Mouse (Mus musculus) limb, embryonic 15.5 days (tissue): ENCODE data around the gene Fcgr1. TPM values are rescaled to one million over a fixed set of nuclear protein-coding genes. Genes with fewer than 3 reads are reported as not detected.
"Not testable (repeated sequence)": the region's sequence is repeated elsewhere in the genome, so short reads cannot be mapped to it uniquely, and the experiment has no call there.

Experiments used
- ATAC-seq: fragments of 200-750 bp; cut with Nextera tagmentation; 2 replicates; pipeline ENCODE4 v1.8.0; 2017; ENCODE audit warnings: low read depth, moderate TSS enrichment; ENCODE audit not compliant: insufficient number of reproducible peaks, low FRiP score, low TSS enrichment
- H3K27ac ChIP-seq: fragments of 300-500 bp; sonication (generic); 2 replicates; pipeline ENCODE4 v1.5.1; 2015; ENCODE audit warnings: moderate library complexity, mild to moderate bottlenecking, inconsistent platforms
- H3K27me3 ChIP-seq: fragments of 300-500 bp; sonication (generic); 2 replicates; pipeline ENCODE4 v1.6.1; 2015; ENCODE audit warnings: inconsistent platforms
- H3K36me3 ChIP-seq: fragments of 300-500 bp; sonication (generic); 2 replicates; pipeline ENCODE4 v1.6.1; 2015; ENCODE audit warnings: inconsistent platforms
- H3K4me1 ChIP-seq: fragments of 300-500 bp; sonication (generic); 2 replicates; pipeline ENCODE4 v1.6.1; 2015; ENCODE audit warnings: inconsistent platforms
- H3K4me2 ChIP-seq: fragments of 300-500 bp; sonication (generic); 2 replicates; pipeline ENCODE4 v1.6.1; 2015; ENCODE audit warnings: mild to moderate bottlenecking, inconsistent platforms
- H3K4me3 ChIP-seq: fragments of 300-500 bp; sonication (generic); 2 replicates; pipeline ENCODE4 v1.5.1; 2015; ENCODE audit warnings: mild to moderate bottlenecking, inconsistent platforms
- H3K9ac ChIP-seq: fragments of 300-500 bp; sonication (generic); 2 replicates; pipeline ENCODE4 v1.6.1; 2015; ENCODE audit warnings: inconsistent platforms
- H3K9me3 ChIP-seq: fragments of 300-500 bp; sonication (generic); 2 replicates; pipeline ENCODE4 v1.6.1; 2016; ENCODE audit warnings: inconsistent platforms
- WGBS: fragments of 180-500 bp; shearing (Covaris S2); methylation state at CpG from one replicate; pipeline ENCODE4 v1.1.7; 2015; 5-methylcytosine and 5-hydroxymethylcytosine counted together
- polyA plus RNA-seq: library from polyadenylated mRNA; unstranded; fragments of >200 nt; fragmentation: Nextera tagmentation; extraction: Ambion mirVana; gene quantifications from 2 replicates; pipeline ENCODE4 v1.2.1, GENCODE M21; 2015

Gene Fcgr1
- polyA plus RNA-seq, 1 experiment from 2014 or later, result 2.6 TPM

DNA sequence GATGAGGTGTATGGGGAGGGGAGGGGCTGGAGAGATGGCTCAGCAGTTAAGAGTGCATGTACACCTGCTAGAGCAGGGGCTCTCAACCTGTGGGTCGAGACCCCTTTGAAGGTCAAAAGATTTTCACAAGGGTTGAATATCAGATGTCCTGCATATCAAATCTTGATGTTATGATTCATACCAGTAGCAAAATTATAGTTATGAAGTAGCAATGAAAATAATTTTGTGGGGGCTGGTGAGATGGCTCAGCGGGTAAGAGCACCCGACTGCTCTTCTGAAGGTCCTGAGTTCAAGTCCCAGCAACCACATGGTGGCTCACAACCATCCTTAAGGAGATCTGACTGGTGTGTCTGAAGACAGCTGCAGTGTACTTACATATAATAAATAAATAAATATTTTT, 3.0 kb downstream of the Fcgr1 start:
- 92% methylated on average over 3 of the region's 3 CpGs for WGBS
- not testable (repeated sequence) for H3K4me2 ChIP-seq, H3K4me3 ChIP-seq, ATAC-seq, H3K9me3 ChIP-seq, H3K27ac ChIP-seq, H3K4me1 ChIP-seq, H3K9ac ChIP-seq, H3K27me3 ChIP-seq, H3K36me3 ChIP-seq

DNA sequence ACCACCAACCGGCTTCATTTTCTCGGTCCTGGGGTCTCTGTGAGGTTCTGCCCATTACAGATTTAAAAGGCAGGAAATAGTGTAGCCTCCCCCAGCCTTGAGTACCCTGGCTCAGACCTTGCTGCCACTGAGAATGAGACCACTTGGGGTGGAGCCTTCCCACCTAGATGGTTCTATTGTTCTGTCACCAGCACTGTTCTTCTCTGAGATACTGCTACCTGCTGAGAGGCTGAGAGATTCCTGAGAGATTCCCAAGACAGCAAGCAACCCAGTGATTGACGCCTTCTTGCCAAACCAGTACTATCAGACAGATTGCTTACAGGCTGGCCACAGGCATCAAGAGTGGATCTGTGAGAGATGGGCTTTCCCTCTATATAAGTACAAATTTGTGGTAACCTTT, 4.6 kb downstream of the Fcgr1 start:
- Histone ChIP-seq H3K4me3 (no peak overlapping the region), H3K4me1 (no peaks in the 10 kb centered on the region), H3K4me2 (no peak overlapping the region), H3K9ac (no peak overlapping the region), H3K9me3 (no peaks in the 10 kb centered on the region), H3K27me3 (0 out of 2 replicates have a peak, but pooled peaks cover 2% of the 10 kb centered on the region), H3K36me3 (no peaks in the 10 kb centered on the region), H3K27ac (no peak overlapping the region)
- ATAC-seq, result no peak
- 66% methylated on average over 3 of the region's 3 CpGs for WGBS

DNA sequence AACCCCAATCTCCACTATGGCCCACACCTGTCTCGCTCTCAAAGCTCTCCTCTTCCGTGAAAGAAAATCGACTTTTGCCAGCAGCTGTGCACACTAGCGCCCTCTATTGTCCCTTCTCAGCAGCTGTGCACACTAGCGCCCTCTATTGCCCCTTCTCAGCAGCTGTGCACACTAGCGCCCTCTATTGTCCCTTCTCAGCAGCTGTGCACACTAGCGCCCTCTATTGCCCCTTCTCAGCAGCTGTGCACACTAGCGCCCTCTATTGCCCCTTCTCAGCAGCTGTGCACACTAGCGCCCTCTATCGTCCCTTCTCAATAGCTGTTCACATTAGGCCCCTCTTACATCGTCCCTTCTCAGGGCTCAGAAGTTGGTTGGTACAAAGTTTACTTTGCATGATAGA, 6.4 kb downstream of the Fcgr1 start:
- not testable (repeated sequence) for H3K4me3 ChIP-seq, ATAC-seq, H3K27ac ChIP-seq, H3K36me3 ChIP-seq, H3K9me3 ChIP-seq, H3K9ac ChIP-seq, H3K4me2 ChIP-seq, H3K27me3 ChIP-seq, H3K4me1 ChIP-seq
- 90% methylated on average over 11 of the region's 11 CpGs for WGBS

DNA sequence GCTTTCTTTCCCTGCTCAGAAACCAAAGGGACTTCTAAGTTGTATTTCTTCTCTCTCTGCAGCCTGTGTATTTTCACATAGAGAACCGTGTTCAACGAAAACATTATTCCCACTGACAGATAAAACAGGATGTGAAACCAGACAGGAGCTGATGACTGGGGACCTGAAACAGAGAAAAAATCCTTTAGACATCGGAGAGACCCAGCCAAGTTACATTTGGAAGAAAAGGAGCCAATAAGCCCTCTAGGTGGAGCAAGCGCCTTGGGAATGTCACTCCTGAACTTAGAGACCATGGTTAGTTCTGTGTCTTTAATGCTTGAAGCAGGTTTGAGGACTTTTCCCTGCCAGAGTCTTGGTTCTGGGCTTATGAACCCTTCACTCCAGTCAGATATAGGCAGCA, 9.3 kb downstream of the Fcgr1 start:
- 21% methylated on average over 4 of the region's 4 CpGs for WGBS
- H3K4me2 ChIP-seq, result 0 out of 2 replicates have a peak overlapping the region, but pooled peaks have one; percentile 5
- peaks cover 13% of the 10 kb centered on the region; the same call in 1 of the 2 replicates for H3K27me3 ChIP-seq
- H3K27ac ChIP-seq, result no peak overlapping the region
- H3K4me3 ChIP-seq, result no peak overlapping the region
- no peaks in the 10 kb centered on the region for H3K9me3 ChIP-seq
- no peaks in the 10 kb centered on the region for H3K36me3 ChIP-seq
- H3K9ac ChIP-seq, result no peak overlapping the region
- no peaks in the 10 kb centered on the region for H3K4me1 ChIP-seq
- ATAC-seq, result no peak

DNA sequence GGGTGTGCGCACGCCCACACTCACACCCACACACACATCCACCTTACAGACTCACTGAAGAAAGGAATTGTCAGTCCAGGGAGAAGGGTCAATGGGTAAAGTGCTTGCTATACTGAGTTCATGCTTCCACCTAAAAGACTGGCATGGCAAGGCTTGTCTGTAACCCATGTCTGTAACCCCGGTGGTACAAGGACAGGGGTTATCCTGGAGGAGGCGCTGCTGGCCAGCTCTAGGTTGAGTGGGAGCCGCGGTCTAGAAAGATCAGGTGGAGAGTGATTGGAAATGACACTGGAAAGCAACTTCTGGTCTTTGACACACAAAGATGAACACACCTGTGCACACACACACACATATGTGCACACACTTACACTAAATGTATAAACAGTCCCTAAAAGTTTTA, 13.1 kb downstream of the Fcgr1 start:
- Histone ChIP-seq H3K4me3 (no peak overlapping the region), H3K9ac (no peak overlapping the region), H3K4me2 (no peak overlapping the region), H3K9me3 (no peaks in the 10 kb centered on the region), H3K36me3 (no peaks in the 10 kb centered on the region), H3K27ac (no peak overlapping the region), H3K27me3 (peaks cover 13% of the 10 kb centered on the region; the same call in 1 of the 2 replicates), H3K4me1 (peaks cover 4% of the 10 kb centered on the region; the same call in 1 of the 2 replicates)
- 54% methylated on average over 6 of the region's 6 CpGs for WGBS
- no peak for ATAC-seq

DNA sequence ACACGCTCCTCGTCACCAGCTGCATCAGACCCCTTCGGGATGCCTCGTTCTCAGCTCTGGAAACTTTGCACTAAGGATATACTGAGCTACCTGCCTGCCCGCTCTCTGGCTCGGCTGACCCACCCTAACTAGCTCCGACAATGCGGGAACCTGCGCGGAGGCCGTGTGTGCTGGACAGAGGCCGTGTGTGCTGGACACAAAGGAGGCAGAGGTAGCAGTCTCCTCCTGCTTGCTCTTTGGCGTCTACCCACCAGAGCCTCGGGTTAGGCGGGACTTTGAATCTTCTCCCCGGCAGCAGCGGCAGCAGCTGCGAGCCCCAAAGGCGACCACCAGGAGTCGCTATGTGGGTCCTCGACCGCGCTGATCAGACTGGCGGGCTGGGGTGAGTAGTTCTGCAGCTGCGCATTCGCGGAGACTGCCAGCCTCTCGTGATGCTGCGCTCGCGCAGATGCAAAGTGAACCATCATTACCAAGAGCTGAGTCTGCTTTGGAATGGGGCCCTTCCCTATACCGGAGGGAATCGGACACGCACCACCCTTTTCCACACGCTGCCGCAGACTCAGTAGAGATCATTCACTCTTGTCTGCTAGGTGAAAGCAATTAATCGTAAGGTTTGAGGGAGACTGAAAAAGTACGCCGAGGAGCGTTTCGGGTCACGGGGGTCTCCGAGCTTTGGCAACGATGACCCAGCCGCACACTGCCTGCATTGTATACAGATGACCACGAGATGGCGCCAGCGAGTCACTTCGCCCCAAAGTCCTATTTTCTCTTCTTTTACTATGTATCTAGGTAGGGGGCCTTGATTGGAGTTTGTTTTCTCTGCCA, 15.8 kb downstream of the Fcgr1 start:
- H3K9ac ChIP-seq, result peak overlapping the region; percentile 53
- peak overlapping the region; percentile 85 for H3K4me2 ChIP-seq
- peak overlapping the region; percentile 56 for H3K4me3 ChIP-seq
- no peaks in the 10 kb centered on the region for H3K36me3 ChIP-seq
- peaks cover 4% of the 10 kb centered on the region; the same call in 1 of the 2 replicates for H3K27me3 ChIP-seq
- peaks cover 4% of the 10 kb centered on the region; the same call in 1 of the 2 replicates for H3K4me1 ChIP-seq
- WGBS, result under 1% methylated on average over 49 of the region's 49 CpGs
- H3K27ac ChIP-seq, result peak overlapping the region; percentile 92
- ATAC-seq, result peak; percentile 94
- no peaks in the 10 kb centered on the region for H3K9me3 ChIP-seq

DNA sequence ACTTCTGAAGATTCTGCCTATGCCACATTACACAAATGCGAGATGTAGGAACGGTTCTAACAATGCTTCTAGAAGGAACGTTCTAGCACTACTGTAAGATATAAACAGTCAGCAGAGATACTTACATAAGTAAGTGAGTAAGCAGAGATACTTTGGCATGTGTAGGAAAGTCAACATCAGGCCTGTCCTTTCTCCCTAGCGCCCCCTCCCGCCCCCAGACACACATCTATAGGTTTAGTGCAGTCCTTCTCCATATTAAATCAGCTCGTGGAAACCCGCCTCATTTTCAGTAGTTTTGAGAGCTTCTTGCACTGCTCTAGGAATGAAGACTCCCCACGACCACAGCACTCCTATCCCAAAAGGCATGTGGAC, 16.4 kb downstream of the Fcgr1 start:
- no peaks in the 10 kb centered on the region for H3K36me3 ChIP-seq
- no peaks in the 10 kb centered on the region for H3K9me3 ChIP-seq
- peaks cover 4% of the 10 kb centered on the region; the same call in 1 of the 2 replicates for H3K4me1 ChIP-seq
- peak overlapping the region; percentile 56 for H3K4me3 ChIP-seq
- peak overlapping the region; percentile 53; the same call in 1 of the 2 replicates for H3K9ac ChIP-seq
- 15% methylated on average over 8 of the region's 8 CpGs for WGBS
- peak overlapping the region; percentile 85 for H3K4me2 ChIP-seq
- ATAC-seq, result no peak; the same call in 1 of the 2 replicates
- peaks cover 4% of the 10 kb centered on the region; the same call in 1 of the 2 replicates for H3K27me3 ChIP-seq
- peak overlapping the region; percentile 83 for H3K27ac ChIP-seq

DNA sequence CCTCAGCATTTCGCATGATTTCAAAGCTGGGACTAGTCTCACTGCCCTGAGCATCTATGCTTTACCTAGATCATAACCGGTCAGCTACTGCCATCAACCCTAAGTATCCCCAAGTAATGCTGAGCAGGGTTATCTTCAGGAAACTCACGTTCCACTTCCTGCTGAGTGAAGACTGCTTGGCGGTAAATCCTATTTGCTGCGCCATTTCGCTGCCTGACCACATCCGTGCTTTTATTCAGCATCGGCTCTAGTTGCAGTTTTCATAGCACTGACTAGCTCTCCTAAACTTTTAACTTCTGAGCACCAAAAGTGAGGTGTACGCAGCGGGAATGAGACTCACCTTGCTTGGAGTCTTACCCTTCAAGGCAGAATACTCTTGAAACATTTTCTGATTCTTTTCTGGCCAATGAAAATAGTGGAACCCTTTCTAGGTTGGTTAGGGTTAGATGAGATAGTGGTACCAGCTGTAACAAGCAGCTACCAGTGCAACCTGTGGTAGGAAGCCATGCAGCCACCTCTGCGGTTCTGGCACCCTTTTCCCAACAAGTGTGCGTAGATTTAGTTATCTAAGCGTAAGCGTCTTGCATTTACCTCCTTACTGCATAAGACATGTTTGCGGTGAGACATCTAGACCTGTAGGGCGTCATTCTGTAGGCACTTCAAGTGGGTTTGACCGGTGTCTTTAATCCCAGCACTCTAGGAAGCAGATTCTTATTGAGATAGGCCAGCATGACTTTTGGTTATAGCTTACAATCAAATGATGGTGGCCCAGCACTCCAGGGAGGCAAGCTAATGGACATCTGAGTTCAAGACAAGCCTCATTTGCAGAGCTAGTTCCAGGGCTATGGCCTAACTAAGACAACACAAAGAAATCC, 19.9 kb downstream of the Fcgr1 start:
- peaks cover 8% of the 10 kb centered on the region; the same call in 1 of the 2 replicates for H3K4me1 ChIP-seq
- no peak overlapping the region for H3K4me2 ChIP-seq
- no peaks in the 10 kb centered on the region for H3K36me3 ChIP-seq
- no peak overlapping the region for H3K27ac ChIP-seq
- no peak overlapping the region for H3K9ac ChIP-seq
- no peak for ATAC-seq
- H3K4me3 ChIP-seq, result no peak overlapping the region
- no peaks in the 10 kb centered on the region for H3K9me3 ChIP-seq
- no peaks in the 10 kb centered on the region for H3K27me3 ChIP-seq
- 88% methylated on average over 17 of the region's 17 CpGs for WGBS

DNA sequence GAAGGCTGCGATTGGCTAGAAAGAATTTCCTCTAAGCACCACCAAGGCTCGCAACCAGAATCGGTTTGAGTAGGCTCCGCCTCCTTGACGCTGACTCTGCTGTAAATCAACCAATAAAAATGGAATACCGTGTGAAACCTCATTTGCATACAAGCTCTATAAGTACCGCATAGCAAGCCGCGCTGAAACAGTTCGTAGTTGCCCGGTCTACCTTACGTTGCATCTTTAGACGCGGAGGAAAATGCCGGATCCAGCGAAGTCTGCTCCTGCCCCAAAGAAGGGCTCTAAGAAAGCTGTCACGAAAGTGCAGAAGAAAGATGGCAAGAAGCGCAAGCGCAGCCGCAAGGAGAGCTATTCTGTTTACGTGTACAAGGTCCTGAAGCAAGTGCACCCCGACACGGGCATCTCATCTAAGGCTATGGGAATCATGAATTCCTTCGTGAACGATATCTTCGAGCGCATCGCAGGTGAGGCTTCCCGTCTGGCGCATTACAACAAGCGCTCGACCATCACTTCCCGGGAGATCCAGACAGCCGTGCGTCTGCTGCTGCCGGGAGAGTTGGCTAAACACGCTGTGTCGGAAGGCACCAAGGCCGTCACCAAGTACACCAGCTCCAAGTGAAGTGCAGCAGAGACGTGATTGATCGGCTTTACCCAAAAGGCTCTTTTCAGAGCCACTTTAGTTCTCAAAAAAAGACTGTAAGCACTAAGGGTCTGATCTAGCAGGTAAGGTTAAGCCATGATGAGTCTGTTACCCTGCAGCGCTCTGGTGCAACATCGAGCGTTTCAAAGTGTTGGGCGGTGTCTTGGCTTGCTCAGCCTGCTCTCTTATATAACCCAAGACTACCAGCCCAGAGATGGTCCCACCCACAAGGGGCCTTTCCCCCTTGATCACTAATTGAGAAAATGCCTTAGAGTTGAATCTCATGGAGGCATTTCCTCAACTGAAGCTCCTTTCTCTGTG, 24.0 kb downstream of the Fcgr1 start, which contains the start of gene Hist2h2bb:
Gene Hist2h2bb (plus strand): TSS at position 242 of the 964 bp plus-strand sequence.
- Histone ChIP-seq H3K36me3 (no peaks in the 10 kb centered on the region), H3K27ac (peak within 1 kb of the TSS; percentile 96), H3K4me3 (peak within 1 kb of the TSS; percentile 52), H3K9me3 (no peaks in the 10 kb centered on the region), H3K4me1 (peaks cover 11% of the 10 kb centered on the region; the same call in 1 of the 2 replicates), H3K27me3 (no peaks in the 10 kb centered on the region), H3K9ac (peak within 1 kb of the TSS; percentile 44), H3K4me2 (peak within 1 kb of the TSS; percentile 80)
- ATAC-seq, result peak; percentile 95
- under 1% methylated on average over 45 of the region's 45 CpGs for WGBS

DNA sequence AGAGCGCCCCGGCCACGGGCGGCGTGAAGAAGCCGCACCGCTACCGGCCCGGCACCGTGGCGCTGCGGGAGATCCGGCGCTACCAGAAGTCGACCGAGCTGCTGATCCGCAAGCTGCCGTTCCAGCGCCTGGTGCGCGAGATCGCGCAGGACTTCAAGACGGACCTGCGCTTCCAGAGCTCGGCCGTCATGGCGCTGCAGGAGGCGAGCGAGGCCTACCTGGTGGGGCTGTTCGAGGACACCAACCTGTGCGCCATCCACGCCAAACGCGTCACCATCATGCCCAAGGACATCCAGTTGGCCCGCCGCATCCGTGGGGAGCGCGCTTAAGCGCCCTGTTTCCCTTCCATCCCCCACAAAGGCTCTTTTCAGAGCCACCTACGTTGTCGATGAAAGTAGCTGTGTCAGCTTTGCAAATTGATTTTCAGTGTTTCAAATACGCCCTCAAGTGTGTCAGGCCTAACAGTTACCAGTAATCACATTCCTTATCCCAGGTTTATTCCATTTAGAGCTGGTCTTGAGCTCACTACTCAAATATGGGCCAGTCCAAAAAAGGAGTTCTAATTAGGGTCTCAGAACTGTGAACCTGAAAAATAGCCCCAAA, 24.9 kb downstream of the Fcgr1 start:
- not testable (repeated sequence) for H3K36me3 ChIP-seq, H3K27me3 ChIP-seq, H3K9me3 ChIP-seq
- Histone ChIP-seq H3K9ac (0 out of 2 replicates have a peak overlapping the region, but pooled peaks have one; percentile 20), H3K27ac (peak overlapping the region; percentile 96), H3K4me1 (peaks cover 19% of the 10 kb centered on the region), H3K4me2 (peak overlapping the region; percentile 60), H3K4me3 (peak overlapping the region; percentile 52)
- 0% methylated on average over 12 of the region's 44 CpGs for WGBS
- peak; percentile 7; the same call in 1 of the 2 replicates for ATAC-seq
